Mouse (Mus musculus) E14TG2a.4 (cell line): ENCODE data around the gene Lyst.

Experiments used
- CTCF ChIP-seq: conservative IDR thresholded peaks from 2 replicates; pipeline ENCODE4 v1.5.1; 2014; ENCODE audit warnings: low read length
- NANOG ChIP-seq: IDR thresholded peaks from 2 replicates; pipeline ENCODE4 v1.6.1; 2014; ENCODE audit warnings: borderline replicate concordance, low read length, mixed read lengths
- POU5F1 ChIP-seq: IDR thresholded peaks from 2 replicates; pipeline ENCODE4 v1.6.1; 2014; ENCODE audit warnings: low read length, borderline replicate concordance

DNA sequence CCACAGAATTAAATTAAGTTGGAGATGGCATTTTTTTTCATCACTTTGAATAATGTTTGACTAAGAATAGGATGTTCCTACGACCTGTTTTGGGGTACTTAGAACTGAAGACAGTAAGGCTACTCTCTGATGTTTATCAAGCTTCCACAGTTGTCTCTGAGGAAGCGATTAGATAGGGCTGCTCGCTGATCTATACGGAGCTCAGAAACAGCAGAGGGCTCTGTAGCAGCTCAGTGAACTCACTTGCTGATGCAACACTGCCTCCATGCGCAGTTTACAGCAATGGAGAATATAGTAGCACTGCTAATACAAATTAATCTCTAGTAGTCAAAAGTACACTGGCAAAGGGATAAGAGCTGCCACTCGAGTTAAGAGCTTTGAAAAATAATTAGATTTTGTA, 91.4 kb downstream of the Lyst start:
- TF ChIP-seq CTCF (no peak), POU5F1 (no peak), NANOG (no peak)
